Mouse (Mus musculus): ENCODE measurements around the gene Ube2f.

The Ube2f gene

DNA sequence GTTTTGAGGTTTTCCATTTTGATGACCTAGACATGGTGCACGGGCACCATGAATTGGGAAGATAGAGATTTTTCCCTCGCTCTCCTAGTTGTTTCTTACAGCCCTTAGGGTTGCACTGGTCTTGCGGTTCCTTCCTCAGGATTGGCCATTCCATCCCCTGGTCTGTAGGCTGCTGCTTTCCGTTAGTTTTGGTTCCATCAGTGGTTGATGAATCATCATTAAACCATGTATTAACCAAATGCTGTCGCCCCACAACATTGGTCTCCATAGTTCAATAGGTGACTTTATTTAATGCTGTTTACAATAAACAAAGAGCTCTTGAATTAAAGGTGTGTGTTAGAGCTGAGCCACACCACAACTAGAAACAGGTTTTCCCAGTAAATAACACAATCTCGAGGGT is 12.4 kb upstream of the Ube2f start:
- DNase-seq (ENCODE audit: low spot score in 2 of 2) = no peak

DNA sequence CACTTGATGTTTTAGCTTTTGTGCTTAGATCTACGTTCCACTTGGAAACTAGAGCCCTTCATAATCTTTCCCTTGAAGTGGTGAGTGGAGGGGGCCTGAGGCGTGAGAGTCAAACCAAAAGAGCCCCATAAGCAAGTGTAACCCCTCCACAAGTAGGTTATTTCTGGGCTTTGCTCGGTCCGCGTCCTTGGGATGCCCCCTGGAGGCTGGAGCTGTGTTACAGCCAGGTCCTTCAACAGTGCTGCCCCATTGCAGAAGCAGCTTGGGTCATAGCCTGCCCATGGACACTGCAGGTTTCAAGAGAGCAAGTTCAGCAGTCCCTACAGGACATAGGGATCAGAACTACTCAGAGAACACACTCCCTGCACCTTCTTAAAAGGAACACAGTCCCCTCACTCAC is 11.0 kb upstream of the Ube2f start:
- peak; percentile 61 to 77 for DNase-seq (ENCODE audit: low spot score in 2 of 2)

DNA sequence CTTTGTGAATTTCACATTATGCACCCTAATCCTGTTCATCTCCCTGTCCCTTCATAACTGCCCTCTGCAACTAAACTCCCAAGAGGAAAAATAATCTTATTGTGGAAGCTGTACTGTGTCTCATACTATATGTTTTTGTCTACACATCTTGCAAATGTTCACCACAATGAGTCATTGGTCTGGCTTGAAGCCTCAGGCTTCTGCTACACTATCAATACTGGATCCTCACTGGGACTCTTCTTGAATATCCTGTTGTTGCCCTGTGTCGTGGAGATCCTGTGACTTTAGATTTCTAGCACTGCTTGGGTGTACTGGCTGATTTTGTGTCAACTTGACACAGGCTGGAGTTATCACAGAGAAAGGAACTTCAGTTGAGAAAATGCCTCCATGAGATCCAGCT is 10.3 kb upstream of the Ube2f start:
- DNase-seq (ENCODE audit: low spot score in 2 of 2) = no peak

DNA sequence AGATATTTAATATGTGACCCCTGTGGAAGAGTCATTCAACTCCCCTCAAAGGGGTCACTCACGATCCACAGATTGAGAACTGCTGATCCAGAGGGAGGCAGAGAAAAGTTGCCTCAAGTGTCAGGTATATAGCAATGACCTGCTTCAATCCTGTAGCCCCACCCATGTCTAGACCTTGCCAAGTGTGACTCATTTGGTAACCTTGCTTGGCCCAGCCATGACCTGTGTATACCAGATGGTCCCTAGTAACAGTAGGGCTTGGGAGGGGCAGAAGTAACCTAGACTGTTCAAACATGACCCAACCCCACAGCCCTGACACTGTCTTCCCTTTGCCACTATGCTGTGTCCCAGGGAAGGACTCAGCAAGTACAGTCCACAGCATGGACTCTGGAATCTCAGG is 9.4 kb upstream of the Ube2f start:
- DNase-seq (ENCODE audit: low spot score in 2 of 2) = no peak

DNA sequence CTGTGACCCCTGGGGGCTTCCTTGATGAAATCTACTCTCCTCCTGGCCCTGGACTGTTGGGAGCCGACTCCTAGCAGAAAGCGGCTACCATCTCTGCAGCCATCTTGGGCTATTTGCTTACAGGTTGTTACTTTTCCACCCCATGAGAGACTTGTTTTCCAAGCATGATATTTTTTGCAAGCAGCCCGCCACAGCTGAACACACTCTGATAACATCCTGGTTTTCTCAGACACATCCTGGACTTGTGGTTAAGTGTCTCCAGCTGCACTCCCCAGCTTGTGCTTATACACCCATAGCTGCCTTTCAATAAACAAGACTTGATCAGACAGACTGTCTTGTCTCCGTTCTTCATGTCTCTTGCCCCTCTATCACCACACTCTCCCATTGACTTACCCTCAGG is 8.9 kb upstream of the Ube2f start:
- no peak for DNase-seq (ENCODE audit: low spot score in 2 of 2)

DNA sequence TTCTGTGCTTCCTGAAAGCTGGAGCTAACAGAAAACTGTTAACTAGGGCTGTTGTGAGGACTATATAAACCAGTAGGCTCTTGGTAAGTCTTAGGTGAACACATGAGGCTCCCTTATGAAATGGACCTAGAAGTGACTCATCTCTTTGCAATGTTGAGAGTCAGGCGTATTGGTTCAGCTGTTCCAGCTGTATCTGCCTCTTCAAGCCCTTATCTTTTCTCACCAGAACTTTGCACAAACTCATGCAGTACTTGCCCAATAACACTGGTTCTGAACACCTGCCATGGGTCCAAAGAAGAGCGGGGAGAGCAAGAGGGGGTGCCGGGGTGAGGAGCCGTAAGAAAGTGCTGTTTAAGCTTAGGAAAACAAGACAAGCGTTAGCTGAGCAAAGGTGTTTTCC is 1.9 kb upstream of the Ube2f start:
- peak in 1 of 2 experiments; percentile 42 for DNase-seq (ENCODE audit: low spot score in 2 of 2)

DNA sequence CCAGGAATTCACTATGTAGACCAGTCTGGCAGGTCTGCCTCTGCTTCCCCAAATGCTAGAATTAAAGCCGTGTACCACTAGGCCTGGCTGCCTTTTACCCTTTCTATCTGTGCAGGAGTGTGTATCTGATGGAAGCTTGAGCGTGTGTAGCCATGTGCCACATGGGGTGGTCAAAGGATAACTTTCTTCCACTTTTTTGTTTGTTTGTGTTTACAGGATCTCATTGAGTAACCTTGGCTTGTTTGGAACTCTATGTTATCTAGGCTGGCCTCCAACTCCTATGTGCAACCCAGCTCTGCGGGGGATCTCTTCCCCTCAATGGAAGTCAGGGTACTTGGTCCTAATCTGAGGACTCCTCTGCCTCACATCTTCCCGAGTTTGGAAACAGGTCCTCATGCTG is 1.1 kb upstream of the Ube2f start:
- DNase-seq (ENCODE audit: low spot score in 2 of 2) = no peak

DNA sequence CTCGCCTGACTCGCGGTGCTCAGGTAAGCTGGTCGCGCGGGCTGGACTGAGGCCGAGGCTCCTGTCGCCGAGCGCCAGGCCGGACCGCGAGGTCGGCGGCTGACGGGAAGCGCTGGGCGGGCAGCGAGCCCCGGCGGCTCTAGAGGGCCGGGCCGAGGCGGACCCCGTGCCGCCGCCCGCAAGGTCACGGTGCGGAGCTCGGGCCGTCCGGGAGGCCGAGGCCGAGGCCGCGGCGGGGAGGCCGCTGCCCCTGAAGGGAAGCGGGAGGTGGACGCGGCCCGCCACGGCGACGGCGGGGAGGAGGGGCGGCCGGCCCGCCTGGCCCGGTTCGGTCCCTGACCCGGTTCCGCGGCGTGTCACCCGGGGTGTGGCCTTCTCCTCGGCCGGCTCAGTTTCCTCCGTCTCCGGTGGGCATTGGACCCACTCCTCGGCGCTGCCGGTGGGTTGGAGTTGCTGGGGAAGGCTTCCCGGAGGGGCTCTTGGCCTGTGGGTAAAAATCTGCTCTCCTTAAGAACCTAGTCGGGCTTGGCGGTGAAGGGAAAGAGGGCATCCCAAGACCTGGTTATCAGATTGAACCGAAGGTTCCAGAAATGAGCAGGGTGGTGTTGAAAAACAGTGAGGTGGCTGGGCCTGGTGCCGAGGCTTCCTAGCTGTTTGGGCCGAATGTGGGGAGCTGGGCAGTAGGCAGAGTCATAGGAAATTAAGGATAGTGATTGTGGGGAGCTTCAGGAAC is 477 bp downstream of the Ube2f start:
- peak; percentile 48 to 57 for DNase-seq (ENCODE audit: low spot score in 2 of 2)

DNA sequence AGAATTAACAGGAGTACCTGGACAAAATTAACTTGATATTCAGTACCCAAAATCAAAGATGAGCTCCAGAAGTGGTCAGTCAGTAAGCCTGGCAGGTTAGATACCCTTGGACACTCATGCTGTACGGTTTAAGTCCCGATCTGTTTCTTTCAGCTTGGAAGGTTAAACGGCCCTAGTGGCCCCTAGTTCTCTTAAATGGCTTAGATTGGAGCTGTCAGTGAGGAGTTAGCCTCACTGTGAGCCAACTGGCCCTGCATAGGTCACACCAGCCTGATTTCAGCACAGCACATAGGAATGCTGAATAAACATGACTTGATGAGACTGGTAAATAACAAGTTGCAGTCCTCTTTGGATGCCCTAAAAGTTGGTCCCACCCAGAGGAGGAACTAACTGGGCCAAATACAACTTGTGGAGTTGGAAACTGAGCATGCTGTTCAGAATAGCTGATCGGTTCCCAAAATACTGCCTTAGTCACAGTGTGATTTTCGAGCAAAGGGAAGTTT is 1.1 kb downstream of the Ube2f start:
- peak in 1 of 2 experiments; percentile 37 for DNase-seq (ENCODE audit: low spot score in 2 of 2)

DNA sequence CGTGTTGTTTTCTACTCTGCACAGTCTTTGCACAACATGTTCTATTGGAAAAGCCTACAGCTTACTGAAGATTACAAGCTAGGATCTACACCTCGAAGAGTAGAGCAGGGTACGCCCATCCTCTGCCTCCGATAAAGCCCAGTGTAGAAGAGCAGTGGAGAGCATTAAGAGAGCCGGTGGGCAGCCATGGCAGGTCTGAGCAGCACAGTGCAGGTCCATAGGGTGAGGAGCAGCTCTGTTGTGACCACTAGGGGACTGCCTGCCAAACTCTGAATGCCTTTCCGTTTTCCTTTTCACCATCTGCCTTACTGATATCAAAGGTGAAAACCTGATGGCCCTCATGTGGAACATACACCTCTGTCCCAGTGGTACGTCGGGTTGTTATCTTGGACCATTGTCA is 1.8 kb downstream of the Ube2f start:
- DNase-seq (ENCODE audit: low spot score in 2 of 2) = peak; percentile 30 to 60

DNA sequence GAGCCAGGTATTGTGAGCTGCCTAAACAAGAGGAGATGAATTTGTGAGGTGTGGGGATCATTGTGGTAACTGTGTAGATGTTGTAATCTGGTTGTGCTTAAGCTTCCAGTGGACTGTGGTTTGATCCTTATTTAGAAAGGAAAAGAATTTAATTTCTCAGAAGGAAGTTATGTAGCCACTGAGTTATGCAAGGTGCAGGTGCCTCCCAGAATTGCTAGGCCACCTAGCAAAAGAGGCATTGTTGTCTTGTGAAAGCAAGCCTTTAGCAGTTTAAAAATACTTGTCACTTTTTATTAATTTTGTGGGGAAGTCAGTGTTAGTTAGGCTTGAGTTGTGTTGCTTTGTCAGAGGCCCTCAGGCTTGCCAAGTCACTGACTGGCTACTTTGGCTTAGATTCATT is 7.8 kb downstream of the Ube2f start:
- no peak for DNase-seq (ENCODE audit: low spot score in 2 of 2)

DNA sequence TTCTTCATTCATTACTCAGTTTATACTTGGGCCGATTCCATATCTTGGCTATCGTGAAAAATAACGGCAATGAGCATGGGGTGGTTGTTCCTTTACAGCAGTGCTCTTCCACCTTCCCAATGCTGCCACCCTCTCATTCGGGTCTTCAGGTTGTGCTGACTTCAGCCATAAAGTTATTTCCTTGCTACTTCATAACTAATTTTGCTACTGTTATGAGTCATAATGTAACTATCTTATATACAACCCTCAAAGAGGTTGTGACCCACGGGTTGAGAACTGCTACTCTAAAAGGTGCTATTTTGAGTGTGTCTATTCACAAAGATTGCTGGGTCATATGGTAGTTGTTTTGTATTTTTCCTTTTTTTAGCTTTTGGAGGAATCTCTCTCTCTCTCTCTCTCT is 9.7 kb downstream of the Ube2f start:
- DNase-seq (ENCODE audit: low spot score in 2 of 2) = no peak

DNA sequence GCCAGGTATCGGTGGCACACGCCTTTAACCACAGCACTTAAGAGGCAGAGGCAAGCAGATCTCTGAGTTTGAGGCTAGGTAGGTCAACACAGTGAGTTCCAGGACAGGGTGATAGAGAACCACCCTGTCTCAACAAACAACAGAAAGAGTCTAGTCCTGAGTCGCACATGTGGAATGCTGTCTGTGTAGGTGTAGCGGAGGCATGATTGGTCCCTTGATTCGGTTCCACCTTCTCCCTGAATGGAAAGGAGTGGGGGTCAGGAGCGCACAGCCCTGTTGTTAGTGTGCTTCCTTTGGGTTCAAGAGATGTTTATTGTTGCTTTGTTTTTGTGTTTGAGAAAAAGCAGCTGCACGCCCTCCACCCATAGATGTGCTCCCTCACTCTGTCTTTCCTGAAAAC is 12.4 kb downstream of the Ube2f start:
- no peak for DNase-seq (ENCODE audit: low spot score in 2 of 2)

DNA sequence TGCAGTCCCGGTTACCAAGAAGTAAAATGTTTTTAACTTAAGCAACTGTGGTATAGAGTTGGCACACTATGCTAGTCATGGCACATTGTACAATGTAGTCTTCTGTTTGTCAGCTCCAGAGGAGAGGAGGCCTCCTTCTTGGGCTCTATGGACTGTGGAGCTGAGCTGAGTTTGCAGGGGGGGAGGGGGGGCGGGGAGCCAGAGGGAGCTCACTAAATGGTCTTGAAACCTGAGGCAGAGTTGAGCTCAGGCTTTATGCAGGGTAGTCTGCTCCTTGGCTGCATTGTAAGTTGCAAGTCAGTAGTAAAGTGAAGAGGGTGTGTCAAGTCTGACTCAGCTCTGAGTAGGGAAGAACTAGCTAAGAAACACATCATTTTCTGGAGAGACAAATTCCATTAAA is 22.2 kb downstream of the Ube2f start:
- no peak for DNase-seq (ENCODE audit: low spot score in 2 of 2)

DNA sequence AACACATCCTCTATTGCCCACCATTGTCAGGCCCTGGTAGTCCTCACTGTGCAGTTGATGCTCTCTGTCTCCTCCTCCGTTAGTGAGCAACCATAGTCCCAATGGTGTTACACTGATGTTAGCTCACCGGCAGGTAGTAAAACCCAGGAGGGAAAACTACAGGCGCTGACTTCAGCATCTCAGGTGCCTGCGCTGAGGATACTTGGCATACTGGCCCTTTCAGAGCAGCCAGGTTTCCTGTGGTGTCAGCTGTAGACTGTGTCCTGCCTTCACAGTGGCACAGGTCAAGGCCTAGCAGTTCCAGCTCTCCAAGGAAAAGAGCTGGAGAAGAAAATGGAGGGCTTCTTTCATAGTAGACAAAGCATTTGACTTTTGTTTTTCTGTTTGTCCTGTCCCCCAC is 26.5 kb downstream of the Ube2f start:
- DNase-seq (ENCODE audit: low spot score in 2 of 2) = no peak

DNA sequence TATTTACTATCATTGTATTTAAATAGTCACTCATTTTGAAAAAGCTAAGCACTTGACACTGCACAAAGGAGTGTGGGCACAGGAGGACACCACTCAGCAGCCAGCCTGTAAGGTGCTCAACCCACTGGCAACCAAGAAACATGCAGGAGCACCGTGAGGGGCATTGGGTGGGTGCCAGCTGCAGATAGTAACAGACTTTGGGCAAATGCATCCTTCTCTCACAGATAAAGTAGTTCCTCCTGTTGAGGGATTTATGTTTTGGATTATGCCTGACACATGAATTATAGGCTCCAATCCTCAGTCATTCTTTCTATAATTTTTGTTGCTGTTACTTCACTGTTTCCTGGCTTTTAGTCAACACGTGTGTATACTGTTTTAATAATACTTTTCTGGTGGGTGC is 27.4 kb downstream of the Ube2f start:
- peak in 1 of 2 experiments; percentile 12 for DNase-seq (ENCODE audit: low spot score in 2 of 2)

DNA sequence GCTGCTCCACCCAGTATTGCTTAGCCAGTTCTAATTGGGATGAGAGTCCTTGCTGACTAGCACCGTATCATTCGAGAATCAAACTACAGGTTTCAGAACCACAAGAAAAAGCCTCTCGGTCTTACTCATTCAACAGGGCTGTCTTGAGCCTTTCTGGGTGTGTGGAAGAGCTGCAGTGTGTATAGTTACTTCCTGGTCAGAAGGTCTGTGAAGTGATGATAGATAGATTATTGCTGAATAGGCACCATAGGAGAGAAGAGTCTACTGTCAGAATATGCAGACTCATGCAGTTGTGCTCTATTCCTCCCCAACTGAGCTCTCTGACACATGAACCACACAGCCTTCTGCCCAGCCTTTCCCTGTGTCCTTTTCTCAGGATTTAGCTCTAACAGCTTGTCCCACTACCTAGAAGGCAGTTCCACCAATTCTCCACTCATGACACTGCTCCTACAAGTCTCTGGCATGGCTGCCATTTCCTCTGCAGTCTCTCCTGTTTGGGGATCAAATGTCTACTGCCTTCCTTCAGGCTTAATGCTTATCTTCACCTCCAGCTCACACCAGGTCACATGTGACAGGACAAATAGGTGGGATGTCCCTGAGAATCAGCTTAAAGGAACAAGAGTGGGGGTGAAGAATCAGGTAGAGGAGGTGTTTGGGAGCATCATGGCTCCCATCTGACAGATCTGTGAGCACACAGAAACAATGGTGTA is 28.5 kb downstream of the Ube2f start:
- DNase-seq (ENCODE audit: low spot score in 2 of 2) = peak in 1 of 2 experiments; percentile 12

DNA sequence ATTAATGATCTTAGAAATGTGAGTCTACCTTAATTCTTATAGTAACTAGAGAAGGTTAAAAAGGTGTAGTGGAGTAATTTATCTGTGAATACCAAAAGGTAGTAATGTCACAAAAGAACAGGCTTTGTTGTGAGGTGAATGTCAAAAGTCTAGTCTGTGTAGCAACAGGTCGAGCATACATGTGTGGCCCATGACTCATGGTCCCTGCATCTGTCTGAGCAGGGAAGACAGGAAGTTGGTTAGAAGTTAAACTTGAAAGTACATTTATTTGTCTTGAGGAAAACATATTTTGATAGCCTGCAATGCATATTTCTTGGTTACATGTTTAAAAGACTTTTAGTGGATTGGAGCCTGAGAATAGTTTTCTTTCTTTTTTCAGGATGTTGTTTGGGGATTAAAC is 29.0 kb downstream of the Ube2f start:
- DNase-seq (ENCODE audit: low spot score in 2 of 2) = peak in 1 of 2 experiments; percentile 8

DNA sequence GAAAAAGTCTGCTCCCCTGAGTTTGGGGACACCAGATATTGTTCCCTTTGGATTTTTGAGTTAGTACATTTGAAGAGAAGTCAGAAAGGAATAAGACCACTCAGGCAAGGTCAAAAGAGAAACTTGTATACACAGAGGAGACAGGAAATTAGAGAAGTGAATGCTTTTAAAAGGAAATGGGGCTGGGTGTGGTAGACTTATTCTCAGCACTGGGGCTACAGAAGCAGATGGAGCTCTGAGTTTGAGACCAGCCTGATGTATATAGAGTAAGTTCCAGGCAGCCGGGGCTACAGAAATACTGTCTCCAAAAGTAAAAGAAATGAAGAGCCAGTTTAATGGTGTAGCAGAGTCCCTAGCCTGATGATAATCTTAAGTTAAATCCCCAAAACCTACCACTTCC is 32.5 kb downstream of the Ube2f start:
- DNase-seq (ENCODE audit: low spot score in 2 of 2) = peak in 1 of 2 experiments; percentile 8

DNA sequence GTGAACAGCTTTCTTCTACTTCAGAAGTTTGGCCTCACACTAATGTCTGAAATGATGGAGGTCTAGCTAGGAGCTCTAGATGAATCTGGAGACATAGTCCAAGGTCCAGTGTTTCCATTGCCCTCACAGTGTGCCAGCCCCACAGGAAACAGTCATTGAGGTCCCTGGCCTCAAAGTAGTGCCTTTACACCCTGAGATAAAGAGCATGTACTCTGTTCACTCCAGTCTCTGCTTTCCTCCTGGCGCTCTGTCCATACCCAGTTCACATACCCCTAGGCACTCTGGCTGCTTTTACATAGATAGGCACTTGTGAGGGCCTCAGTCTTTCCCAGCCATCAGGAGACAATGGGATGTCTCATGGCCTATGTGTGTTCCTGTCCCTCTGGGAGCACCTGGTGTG is 39.3 kb downstream of the Ube2f start:
- no peak for DNase-seq (ENCODE audit: low spot score in 2 of 2)

DNA sequence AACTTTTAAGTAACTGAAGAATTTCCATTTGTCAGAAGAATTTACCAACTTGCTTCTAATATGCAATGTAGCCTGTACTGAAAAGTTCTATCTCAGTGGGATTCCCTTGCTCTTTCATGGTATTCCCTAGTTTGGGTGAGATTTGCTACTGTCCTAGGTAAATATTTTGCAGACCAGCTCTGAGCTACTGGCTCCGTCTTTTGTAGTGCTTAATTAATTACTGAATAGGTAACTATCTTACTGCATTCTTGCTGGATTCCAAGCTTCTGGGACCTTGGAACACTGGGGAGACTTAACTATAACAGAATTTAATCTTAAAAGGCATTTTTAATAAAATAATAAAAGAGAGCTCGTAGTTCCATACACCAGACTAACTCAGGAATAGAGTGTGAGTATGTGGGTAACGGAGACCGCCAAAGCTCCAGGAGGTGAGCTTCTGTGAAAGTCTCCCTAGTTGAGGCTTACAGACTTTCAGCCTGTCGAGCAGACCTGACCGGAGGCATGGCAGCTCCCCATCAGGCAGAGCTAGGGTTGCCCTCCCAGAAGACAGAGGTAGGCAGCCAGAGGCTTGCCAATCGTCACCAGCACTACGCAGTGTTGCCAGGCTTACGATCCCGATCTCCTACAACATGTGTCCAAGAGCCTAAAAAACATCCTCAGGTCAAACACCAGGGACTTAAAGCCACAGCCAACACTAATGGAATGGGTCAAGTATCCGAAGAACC is 42.2 kb downstream of the Ube2f start:
- no peak for DNase-seq (ENCODE audit: low spot score in 2 of 2)

DNA sequence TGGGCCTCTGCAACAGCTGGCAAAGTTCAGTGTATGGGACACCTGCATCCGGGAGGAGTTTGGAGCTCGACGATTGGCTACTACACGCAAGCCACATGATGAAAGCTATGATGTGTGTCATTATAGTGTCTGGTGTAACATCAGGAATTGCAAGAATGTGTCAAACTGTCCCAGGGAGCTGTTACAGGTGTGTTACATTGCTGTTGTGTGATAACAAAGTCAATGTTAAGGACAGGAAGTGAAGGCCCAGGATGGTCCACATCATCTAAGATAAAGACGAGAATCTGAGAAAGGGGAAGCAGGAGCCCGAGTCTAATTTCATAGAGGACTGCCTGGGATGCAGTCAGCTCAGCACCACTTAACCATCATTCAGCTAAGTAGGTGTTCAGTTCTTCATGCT is 45.4 kb downstream of the Ube2f start:
- no peak for DNase-seq (ENCODE audit: low spot score in 2 of 2)
